Mouse (Mus musculus) heart, adult 2 months (tissue): ENCODE measurements around the gene Igsf11.

Experiments
- CTCF ChIP-seq: fragments of 200-600 bp; IDR thresholded peaks from 2 replicates; pipeline ENCODE4 v1.8.1; 2022; ENCODE audit warnings: antibody characterized with exemption, mild to moderate bottlenecking, moderate library complexity
- EP300 ChIP-seq: fragments of 200-500 bp; IDR thresholded peaks from 2 replicates; pipeline ENCODE4 v1.6.1; 2011; ENCODE audit warnings: low read depth, low read length, control low read depth; ENCODE audit not compliant: insufficient read depth
- POLR2A ChIP-seq: fragments of 200-500 bp; IDR thresholded peaks from 2 replicates; pipeline ENCODE4 v1.6.1; 2011; ENCODE audit warnings: mild to moderate bottlenecking, low read depth, low read length, control low read depth; ENCODE audit not compliant: insufficient read depth

- TF ChIP-seq CTCF (no peak), POLR2A (no peak), EP300 (no peak)
Observed at GRCm38 (mm10) chr16:39025989-39026736, 133.7 kb downstream of the Igsf11 start.
